Mouse (Mus musculus) lung, adult 2 months (tissue): ENCODE measurements around the gene Selenov.

Experiments used
- CTCF ChIP-seq: fragments of 200-500 bp; IDR thresholded peaks from 2 replicates; pipeline ENCODE4 v1.5.1; 2011; ENCODE audit warnings: mild to moderate bottlenecking, low read length, control low read depth; ENCODE audit not compliant: insufficient read depth
- POLR2A ChIP-seq: fragments of 200-500 bp; IDR thresholded peaks from 2 replicates; pipeline ENCODE4 v1.6.1; 2011; ENCODE audit warnings: low read depth, mild to moderate bottlenecking, control low read depth, low read length, borderline replicate concordance; ENCODE audit errors: extremely low read depth

DNA sequence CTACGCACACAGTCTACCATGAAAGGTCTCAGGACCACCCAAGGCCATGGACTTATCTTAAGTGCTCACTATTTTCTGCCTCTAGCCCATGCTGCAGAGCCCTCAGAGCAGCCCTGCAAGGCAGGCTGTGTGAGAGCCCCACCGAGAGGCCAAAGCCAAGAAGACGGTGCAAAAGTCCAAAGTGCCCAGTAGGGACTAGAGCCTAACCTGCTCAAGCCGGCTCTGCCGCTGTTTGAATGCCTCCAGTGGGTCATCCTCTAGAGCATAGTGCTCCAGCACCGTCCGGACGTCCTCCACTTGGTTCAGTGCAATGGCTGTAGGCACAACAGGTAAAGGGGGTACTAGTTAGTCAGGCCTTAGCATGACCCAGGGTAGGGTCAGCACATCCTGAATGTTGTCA is 15.2 kb upstream of the Selenov start:
- no peak for TF ChIP-seq CTCF
- no peak for TF ChIP-seq POLR2A
